Mouse (Mus musculus): ENCODE measurements around the gene Bpifb9a.
"Not testable (repeated sequence)": the region's sequence is repeated elsewhere in the genome, so short reads cannot be mapped to it uniquely, and the experiment has no call there.

Bpifb9a gene

GRCm38 (mm10) chr2:154264397-154264796 lies 6.7 kb downstream of the Bpifb9a start:
- CTCF ChIA-PET, POLR2A ChIA-PET: not testable (repeated sequence)

- ChIA-PET POLR2A (interaction anchor here in 1 of 4 experiments (0.9 kb wide), 1 partner anchor 8 kb away, joined by 3 read pairs; no protein-coding TSS in a partner anchor), CTCF (interaction anchor here in 3 of 4 experiments (0.8 to 2.3 kb wide), 3 partner anchors 9 to 85 kb away, joined by 3 to 6 read pairs (median 4); no protein-coding TSS in a partner anchor)
Observed at GRCm38 (mm10) chr2:154291866-154292265, 34.2 kb downstream of the Bpifb9a start.

GRCm38 (mm10) chr2:154292833-154293232 lies 35.2 kb downstream of the Bpifb9a start:
- ChIA-PET POLR2A (no interaction called here), CTCF (interaction anchor here in 2 of 4 experiments (1.1 to 2.3 kb wide), 2 partner anchors 8 kb away, joined by 4 to 6 read pairs; no protein-coding TSS in a partner anchor)

- POLR2A ChIA-PET, CTCF ChIA-PET: not testable (repeated sequence)
Observed at GRCm38 (mm10) chr2:154294746-154295145, 37.1 kb downstream of the Bpifb9a start.

GRCm38 (mm10) chr2:154300496-154300895 lies 42.8 kb downstream of the Bpifb9a start:
- ChIA-PET CTCF (interaction anchor here (0.5 to 4.1 kb wide), 121 partner anchors 8 to 1765 kb away, joined by 3 to 46 read pairs (median 4); partner anchors contain the start of genes Cdk5rap1 (in 4 of the 4), Bpifb5 (in 3 of the 4), 4930519P11Rik (in 1 of the 4) and Dnmt3c (in 1 of the 4)), POLR2A (interaction anchor here (0.7 to 2.2 kb wide), 13 partner anchors 9 to 1912 kb away, joined by 3 to 7 read pairs (median 4); partner anchors contain the start of gene Cdk5rap1 (in 2 of the 4))

DNA sequence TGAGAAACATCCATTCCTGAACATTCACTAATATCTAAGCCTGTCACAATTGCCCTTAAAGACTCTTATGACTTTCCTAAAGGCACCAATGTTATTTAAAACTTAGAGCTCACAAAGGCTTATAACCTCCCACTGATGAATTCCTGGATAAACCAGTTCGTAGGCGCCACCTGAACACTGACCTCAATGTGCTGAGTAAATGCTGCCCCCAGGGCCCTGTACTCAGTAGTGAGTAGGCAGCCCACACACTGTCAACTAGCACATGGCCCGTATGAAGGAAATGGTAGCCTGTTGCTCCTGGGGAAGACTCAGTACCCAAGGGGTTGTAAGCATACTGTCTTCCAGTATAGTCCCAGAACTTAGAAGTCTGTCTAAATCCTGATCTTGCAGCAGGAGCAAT lies 44.1 kb downstream of the Bpifb9a start:
- ChIA-PET POLR2A (interaction anchor here in 1 of 4 experiments (0.6 kb wide), 1 partner anchor 151 kb away, joined by 3 read pairs; no protein-coding TSS in a partner anchor), CTCF (interaction anchor here in 1 of 4 experiments (2.7 to 4.1 kb wide), 2 partner anchors 87 to 95 kb away, joined by 18 to 46 read pairs; no protein-coding TSS in a partner anchor)

GRCm38 (mm10) chr2:154304604-154305003 lies 47.0 kb downstream of the Bpifb9a start:
- POLR2A ChIA-PET, CTCF ChIA-PET: not testable (repeated sequence)

DNA sequence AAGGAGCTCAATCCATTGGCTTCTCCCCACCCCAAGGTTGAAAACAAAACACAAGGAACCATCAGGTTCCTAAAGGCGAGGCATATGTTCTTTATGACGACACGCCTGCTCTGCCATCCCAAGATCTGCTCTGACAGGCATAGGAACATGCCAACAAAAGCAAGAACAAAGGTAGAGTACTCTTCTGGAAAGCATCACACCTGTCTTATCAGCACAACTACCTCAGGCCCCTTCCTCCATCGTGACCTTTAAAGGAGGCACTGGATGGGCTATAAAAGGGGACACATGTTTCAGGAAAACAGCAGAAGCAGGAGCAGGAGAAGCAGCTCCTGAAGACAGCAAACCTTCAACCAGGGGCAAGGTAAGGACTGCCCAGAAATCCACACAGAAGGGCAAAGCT lies 49.3 kb downstream of the Bpifb9a start, which contains the start of gene Bpifb9b:
TSS of gene Bpifb9b (plus strand) at position 301 of the 400 bp plus-strand sequence.
- CTCF ChIA-PET, result not testable (repeated sequence)

DNA sequence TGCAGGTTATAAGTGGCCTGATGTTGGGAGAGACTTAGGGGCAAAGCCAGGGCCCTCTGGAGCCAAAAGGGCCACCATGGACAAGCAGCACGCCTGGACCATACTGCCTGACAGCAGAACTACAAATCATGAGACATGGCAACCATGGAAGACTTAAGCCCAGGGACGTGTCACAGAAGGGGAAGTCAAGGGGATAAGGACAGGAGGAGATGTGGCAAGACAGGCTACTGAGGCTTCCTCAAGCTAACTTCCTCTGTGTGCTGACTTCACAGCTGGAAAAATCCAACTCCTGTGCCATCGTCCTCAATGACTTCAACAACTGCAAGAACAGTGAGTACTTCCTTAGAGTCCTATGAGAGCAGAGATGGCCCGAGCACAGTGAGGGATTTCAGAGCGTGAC lies 56.1 kb downstream of the Bpifb9a start:
- CTCF ChIA-PET, POLR2A ChIA-PET: not testable (repeated sequence)

More for the DNA sequence above, 49.3 kb downstream of the Bpifb9a start, which contains the start of gene Bpifb9b:
- POLR2A ChIA-PET, result interaction anchor here in 1 of 4 experiments (0.8 kb wide), 1 partner anchor 50 kb away, joined by 3 read pairs; no protein-coding TSS in a partner anchor

All from embryonic stem cell, embryonic (primary cell).